Mouse (Mus musculus) kidney, adult 2 months (tissue): ENCODE data around the gene Sergef.

ENCODE experiments used
- CTCF ChIP-seq: fragments of 200-500 bp; conservative IDR thresholded peaks from 2 replicates; pipeline ENCODE4 v1.5.1; 2011; ENCODE audit warnings: low read depth, mild to moderate bottlenecking, control low read depth, low read length, moderate library complexity, mixed read lengths; ENCODE audit not compliant: insufficient read depth, insufficient read length
- POLR2A ChIP-seq: fragments of 200-500 bp; IDR thresholded peaks from one replicate; pipeline ENCODE4 v1.6.1; 2011; ENCODE audit warnings: low read depth, low read length, control low read depth

GRCm38 (mm10) chr7:46614263-46614662 is 25.3 kb downstream of the Sergef start:
- TF ChIP-seq POLR2A (no peak), CTCF (no peak)
